Mouse (Mus musculus) stomach, embryonic 14.5 days (tissue): ENCODE measurements at regions not wholly inside any gene's neighbourhood (a gene's known extent, or its start where the extent isn't known, plus 50 kb on each side); places are given as distances from the start of the nearest gene placed in this dataset.

Experiments
- ATAC-seq: fragments of 200-750 bp; cut with Nextera tagmentation; 2 replicates; pipeline ENCODE4 v1.8.0; 2017; ENCODE audit warnings: low read depth, moderate TSS enrichment; ENCODE audit not compliant: insufficient number of reproducible peaks, insufficient read depth, low FRiP score
- H3K27ac ChIP-seq: fragments of 300-500 bp; sonication (generic); 2 replicates; pipeline ENCODE4 v1.5.1; 2014; ENCODE audit warnings: mild to moderate bottlenecking, low read length, moderate library complexity, mixed read lengths
- H3K27me3 ChIP-seq: fragments of 300-500 bp; sonication (generic); 2 replicates; pipeline ENCODE4 v1.6.1; 2014; ENCODE audit warnings: low read length, control low read depth, mixed read lengths; ENCODE audit not compliant: control insufficient read depth, insufficient read depth
- H3K36me3 ChIP-seq: fragments of 300-500 bp; sonication (generic); 2 replicates; pipeline ENCODE4 v1.6.1; 2014; ENCODE audit warnings: mild to moderate bottlenecking, control low read depth, low read length, moderate library complexity, mixed read lengths; ENCODE audit not compliant: control insufficient read depth, insufficient read depth
- H3K4me1 ChIP-seq: fragments of 300-500 bp; sonication (generic); 2 replicates; pipeline ENCODE4 v1.6.1; 2014; ENCODE audit warnings: low read length, control low read depth, mixed read lengths; ENCODE audit not compliant: control insufficient read depth, insufficient read depth
- H3K4me2 ChIP-seq: fragments of 300-500 bp; sonication (generic); replicated peaks from 2 replicates; pipeline ENCODE4 v1.6.1; 2014; ENCODE audit warnings: low read depth, low read length, control low read depth
- H3K4me3 ChIP-seq: fragments of 300-500 bp; sonication (generic); 2 replicates; pipeline ENCODE4 v1.5.1; 2014; ENCODE audit warnings: low read depth, low read length, control low read depth
- H3K9ac ChIP-seq: fragments of 300-500 bp; sonication (generic); replicated peaks from 2 replicates; pipeline ENCODE4 v1.6.1; 2014; ENCODE audit warnings: low read depth, mild to moderate bottlenecking, control low read depth, low read length, moderate library complexity, mixed read lengths
- H3K9me3 ChIP-seq: fragments of 300-500 bp; sonication (generic); 2 replicates; pipeline ENCODE4 v1.6.1; 2016; ENCODE audit warnings: low read depth, low read length, control low read depth; ENCODE audit not compliant: control insufficient read depth
- WGBS: fragments of 180-500 bp; shearing (Covaris S2); extraction: QIAGEN DNeasy Blood & Tissue Kit; methylation state at CpG from one replicate; pipeline ENCODE4 v1.1.7; 2014; 5-methylcytosine and 5-hydroxymethylcytosine counted together

DNA sequence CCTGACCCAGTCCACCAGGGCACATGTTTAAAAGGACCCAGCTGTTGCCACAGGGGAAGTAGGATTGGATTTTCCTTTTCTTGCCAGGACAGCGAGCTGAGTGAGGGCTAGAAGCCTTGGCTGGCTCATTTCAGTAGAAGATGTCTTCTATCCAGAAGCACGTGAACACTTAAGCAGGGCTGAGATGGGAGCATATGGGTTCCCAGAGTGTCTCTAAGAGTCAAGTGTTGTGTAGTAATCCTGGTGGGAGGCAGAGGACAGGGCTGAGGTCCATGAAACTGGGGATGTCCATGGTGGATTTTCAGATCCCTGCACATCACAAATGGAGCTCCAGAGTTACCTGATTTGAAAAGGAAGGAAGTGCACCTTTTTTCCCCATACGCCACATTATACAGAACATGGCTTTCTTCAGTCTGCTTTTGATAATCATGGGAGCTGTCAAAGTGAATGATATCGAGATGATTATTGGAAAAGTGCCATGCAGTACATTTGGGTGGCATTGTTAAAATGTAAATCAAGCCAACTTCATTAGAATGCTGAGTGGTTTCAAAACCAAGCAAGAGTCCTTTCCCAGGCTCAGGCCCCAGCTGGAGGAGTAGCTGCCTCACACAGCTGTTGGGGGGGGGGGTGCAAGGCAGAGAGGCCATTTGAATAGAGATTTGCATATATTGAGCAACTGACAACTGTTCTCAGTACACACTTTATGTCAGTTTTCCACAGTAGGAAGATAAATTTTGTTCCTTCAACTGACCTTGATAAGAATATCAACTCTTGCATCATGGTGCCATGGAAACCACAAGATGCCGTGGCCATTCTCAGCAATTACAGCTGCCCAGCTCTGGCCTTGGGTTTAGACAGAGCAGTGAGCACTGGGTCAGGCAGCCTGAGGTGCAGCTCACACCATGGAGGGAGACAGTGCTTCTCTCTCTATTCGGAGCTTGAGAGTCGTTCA, 81.7 kb downstream of the Slc35b3 start:
- H3K27me3 ChIP-seq = no peaks in the 10 kb centered on the region
- no peaks in the 10 kb centered on the region for H3K36me3 ChIP-seq
- H3K27ac ChIP-seq = no peak overlapping the region
- no peak for ATAC-seq
- H3K9me3 ChIP-seq = no peaks in the 10 kb centered on the region
- H3K4me3 ChIP-seq = no peak overlapping the region
- H3K9ac ChIP-seq = no peak overlapping the region
- WGBS = 71% methylated on average over 7 of the region's 7 CpGs
- H3K4me1 ChIP-seq = no peaks in the 10 kb centered on the region
- H3K4me2 ChIP-seq = no peak overlapping the region

DNA sequence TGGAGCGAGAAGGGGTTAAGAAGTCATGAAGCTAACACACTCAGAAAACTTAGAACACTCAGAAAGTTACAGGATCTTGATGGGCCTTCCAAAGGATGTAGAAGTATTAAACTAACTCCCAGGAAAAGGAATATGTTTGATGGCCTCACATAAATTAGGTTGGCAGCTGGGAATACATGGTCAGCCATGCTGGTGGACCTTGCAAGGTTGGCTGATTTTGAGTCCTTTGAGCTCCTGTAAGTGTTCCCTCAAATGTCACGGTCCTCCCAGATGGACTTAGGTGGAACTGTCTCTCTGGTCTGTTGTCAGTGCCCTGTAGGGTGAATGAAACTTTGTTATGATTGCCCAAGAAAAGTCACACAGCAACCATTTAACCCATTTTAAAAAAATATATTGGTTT, 84.8 kb downstream of the Slc35b3 start:
- Histone ChIP-seq H3K27me3 (no peaks in the 10 kb centered on the region), H3K9me3 (no peaks in the 10 kb centered on the region), H3K9ac (no peak overlapping the region), H3K4me3 (no peak overlapping the region), H3K4me2 (no peak overlapping the region), H3K36me3 (no peaks in the 10 kb centered on the region), H3K4me1 (no peaks in the 10 kb centered on the region), H3K27ac (no peak overlapping the region)
- WGBS = 87% methylated on average over 2 of the region's 2 CpGs
- no peak for ATAC-seq

DNA sequence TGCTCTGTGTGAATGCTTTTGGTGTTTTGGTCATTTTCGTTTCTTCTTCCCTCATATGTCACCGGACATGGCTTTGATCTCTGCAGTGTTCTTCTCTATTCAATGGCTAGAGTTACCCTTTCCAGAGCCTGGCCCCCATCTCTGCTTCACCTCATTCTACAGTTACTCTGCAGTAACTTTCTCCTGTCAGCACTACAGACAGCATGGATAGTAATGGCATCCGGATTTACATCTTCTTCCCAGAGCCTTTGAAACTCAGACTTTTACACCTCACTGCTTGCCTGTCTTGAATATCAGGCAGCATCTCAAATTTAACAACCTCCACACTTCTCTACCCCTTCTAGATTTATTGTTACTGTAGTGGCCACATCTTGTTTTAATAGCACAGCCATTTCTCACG, 96.7 kb downstream of the Slc35b3 start:
- H3K9me3 ChIP-seq = no peaks in the 10 kb centered on the region
- H3K4me1 ChIP-seq = no peaks in the 10 kb centered on the region
- H3K36me3 ChIP-seq = no peaks in the 10 kb centered on the region
- WGBS = 79% methylated on average over 4 of the region's 4 CpGs
- H3K27me3 ChIP-seq = no peaks in the 10 kb centered on the region
- no peak overlapping the region for H3K27ac ChIP-seq
- no peak overlapping the region for H3K4me2 ChIP-seq
- ATAC-seq = no peak
- H3K4me3 ChIP-seq = no peak overlapping the region
- no peak overlapping the region for H3K9ac ChIP-seq

DNA sequence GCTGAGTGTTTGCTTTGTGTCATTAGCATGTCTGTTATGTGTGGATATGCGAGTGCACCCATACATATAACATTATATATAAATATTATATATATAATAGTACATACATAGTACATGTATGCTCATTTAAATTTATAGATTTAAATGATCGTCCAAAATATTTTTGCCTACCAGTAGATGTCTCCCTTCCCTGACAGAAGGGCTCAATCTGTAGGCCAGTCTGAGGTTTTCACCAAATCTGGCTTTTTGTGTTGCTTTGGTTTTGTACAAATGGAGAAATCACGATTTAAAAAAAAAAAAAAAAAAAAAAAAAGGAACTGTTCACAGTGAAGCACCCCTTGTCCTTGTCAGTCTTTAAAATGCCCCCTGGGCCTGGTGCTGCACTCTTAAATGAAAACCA, 104.9 kb downstream of the Slc35b3 start:
- ATAC-seq = no peak
- no peaks in the 10 kb centered on the region for H3K4me1 ChIP-seq

DNA sequence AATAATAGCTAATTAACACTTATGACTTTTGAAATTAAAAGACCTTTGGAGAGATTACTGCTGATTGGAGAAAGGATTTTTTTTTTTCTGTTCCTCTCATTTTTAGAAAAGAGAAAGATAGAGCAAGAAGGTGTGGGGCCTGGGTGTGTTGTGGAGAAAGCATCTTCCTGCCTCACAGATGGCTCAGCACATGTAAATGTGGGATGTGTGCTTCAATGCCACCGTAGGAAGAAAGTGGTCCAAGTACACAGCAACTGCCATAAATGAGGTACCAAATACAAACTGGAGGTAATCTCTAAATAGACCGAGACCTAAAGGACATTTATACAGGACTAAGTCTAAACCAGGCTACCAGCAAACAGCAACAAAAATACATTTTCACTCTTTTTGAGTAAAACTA, 105.7 kb downstream of the Slc35b3 start:
- no peak overlapping the region for H3K27ac ChIP-seq
- 86% methylated on average over 2 of the region's 2 CpGs for WGBS
- ATAC-seq = no peak
- no peak overlapping the region for H3K9ac ChIP-seq
- no peaks in the 10 kb centered on the region for H3K9me3 ChIP-seq
- H3K4me3 ChIP-seq = no peak overlapping the region
- no peak overlapping the region for H3K4me2 ChIP-seq
- no peaks in the 10 kb centered on the region for H3K4me1 ChIP-seq
- H3K27me3 ChIP-seq = no peaks in the 10 kb centered on the region
- H3K36me3 ChIP-seq = no peaks in the 10 kb centered on the region

More for the DNA sequence above, 104.9 kb downstream of the Slc35b3 start:
- Histone ChIP-seq H3K9me3 (no peaks in the 10 kb centered on the region), H3K4me3 (no peak overlapping the region), H3K36me3 (no peaks in the 10 kb centered on the region), H3K27ac (no peak overlapping the region), H3K9ac (no peak overlapping the region), H3K27me3 (no peaks in the 10 kb centered on the region), H3K4me2 (no peak overlapping the region)
- 53% methylated on average over 3 of the region's 3 CpGs for WGBS

DNA sequence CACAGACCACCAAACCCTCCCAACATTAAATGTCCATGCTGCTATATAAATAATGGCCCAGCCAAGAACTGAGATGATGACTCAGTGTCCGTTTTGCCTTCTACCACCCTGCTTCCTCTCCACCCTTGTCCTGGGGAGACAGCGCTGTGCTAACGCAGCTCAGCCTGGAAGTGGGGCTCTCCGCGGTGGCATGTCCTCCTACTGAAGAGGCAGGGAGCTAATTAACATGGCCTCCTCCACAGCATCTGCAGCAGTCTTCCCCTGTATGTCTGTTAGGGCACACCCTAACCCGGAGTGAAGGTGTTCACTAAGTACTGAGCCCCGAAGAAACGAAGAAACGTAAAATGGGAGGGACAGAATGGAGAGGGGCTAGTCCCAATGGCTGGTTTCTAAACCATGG, 107.8 kb downstream of the Slc35b3 start:
- no peak overlapping the region for H3K4me3 ChIP-seq
- H3K9ac ChIP-seq = no peak overlapping the region
- no peaks in the 10 kb centered on the region for H3K9me3 ChIP-seq
- no peak overlapping the region for H3K27ac ChIP-seq
- H3K36me3 ChIP-seq = no peaks in the 10 kb centered on the region
- H3K4me1 ChIP-seq = no peaks in the 10 kb centered on the region
- no peak overlapping the region for H3K4me2 ChIP-seq
- H3K27me3 ChIP-seq = no peaks in the 10 kb centered on the region
- ATAC-seq = no peak
- WGBS = 50% methylated on average over 9 of the region's 9 CpGs

DNA sequence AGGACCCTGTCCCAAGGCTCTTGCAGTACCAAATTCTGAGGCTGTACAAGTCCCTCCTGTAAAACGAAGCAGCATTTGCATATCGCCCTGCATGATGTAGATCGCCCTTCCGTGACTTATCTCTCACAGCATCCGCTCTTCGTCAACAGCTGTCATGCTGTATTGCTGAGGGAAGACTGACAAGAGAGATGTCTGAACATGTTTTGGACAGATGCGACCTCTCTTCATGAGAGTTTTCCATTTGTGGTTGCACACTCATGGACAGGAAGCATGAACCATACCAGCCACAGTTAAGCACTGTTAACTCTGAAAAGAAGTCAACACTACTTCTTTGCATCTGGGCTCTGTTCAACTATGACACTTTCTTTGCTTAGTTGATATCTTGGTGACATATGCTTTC, 108.9 kb downstream of the Slc35b3 start:
- Histone ChIP-seq H3K9ac (no peak overlapping the region), H3K4me3 (no peak overlapping the region), H3K27ac (no peak overlapping the region), H3K27me3 (no peaks in the 10 kb centered on the region), H3K9me3 (no peaks in the 10 kb centered on the region), H3K4me1 (no peaks in the 10 kb centered on the region), H3K36me3 (no peaks in the 10 kb centered on the region), H3K4me2 (no peak overlapping the region)
- 88% methylated on average over 7 of the region's 7 CpGs for WGBS
- no peak for ATAC-seq

DNA sequence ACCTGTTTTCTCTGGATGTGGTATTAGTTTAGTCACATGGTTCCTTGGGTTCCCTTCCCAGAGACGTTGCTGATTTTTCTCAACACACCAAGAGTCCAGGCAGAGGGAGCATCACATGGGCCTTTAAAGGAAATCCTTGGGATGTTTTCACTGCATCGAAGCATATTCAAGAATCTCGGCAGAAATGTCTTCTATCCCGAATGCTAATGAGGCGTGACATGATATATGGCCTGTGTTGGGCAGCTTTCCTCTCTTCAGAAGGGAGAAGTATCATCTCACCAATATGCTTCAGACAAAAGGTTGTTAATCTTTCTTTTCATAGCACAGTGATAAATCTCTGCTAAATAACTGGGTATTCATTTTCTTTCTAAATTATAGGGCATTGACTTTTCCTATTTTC, 122.4 kb downstream of the Slc35b3 start:
- WGBS = 68% methylated on average over 5 of the region's 5 CpGs
- Histone ChIP-seq H3K4me3 (no peak overlapping the region), H3K27me3 (no peaks in the 10 kb centered on the region), H3K27ac (no peak overlapping the region), H3K4me2 (no peak overlapping the region), H3K4me1 (no peaks in the 10 kb centered on the region), H3K9me3 (no peaks in the 10 kb centered on the region), H3K9ac (no peak overlapping the region), H3K36me3 (no peaks in the 10 kb centered on the region)
- ATAC-seq = no peak

DNA sequence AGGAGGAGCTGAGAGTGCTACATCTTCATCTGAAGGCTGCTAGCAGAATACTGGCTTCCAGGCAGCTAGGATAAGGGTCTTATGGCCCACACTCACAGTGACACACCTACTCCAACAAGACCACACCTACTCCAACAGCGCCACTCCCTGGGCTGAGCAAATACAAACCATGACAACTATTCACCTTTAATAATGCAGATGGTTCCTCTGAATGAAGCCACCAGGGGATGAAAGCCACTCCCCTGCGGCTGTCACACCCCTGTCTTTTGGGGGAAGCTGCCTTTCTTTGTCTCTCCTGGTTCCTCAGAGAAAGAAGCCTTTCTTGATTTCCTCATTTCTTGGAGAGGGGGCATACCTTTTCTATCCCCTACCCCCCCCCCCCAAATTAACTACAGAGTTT, 135.0 kb downstream of the Slc35b3 start:
- Histone ChIP-seq H3K4me1 (no peaks in the 10 kb centered on the region), H3K9me3 (no peaks in the 10 kb centered on the region), H3K27ac (no peak overlapping the region), H3K4me3 (no peak overlapping the region), H3K4me2 (no peak overlapping the region), H3K27me3 (no peaks in the 10 kb centered on the region), H3K36me3 (no peaks in the 10 kb centered on the region), H3K9ac (no peak overlapping the region)
- no peak for ATAC-seq
- WGBS = 20% methylated on average over 2 of the region's 2 CpGs
